Mouse (Mus musculus) kidney, postnatal 0 days (tissue): ENCODE data around the gene Micu1. TPM values are rescaled to one million over a fixed set of nuclear protein-coding genes. Genes with fewer than 3 reads are reported as not detected.

Source experiments
- ATAC-seq: fragments of 200-750 bp; cut with Nextera tagmentation; replicated peaks from 2 replicates; pipeline ENCODE4 v1.8.0; 2017; ENCODE audit warnings: low read depth, moderate number of reproducible peaks, moderate TSS enrichment, moderate library complexity; ENCODE audit not compliant: low FRiP score
- DNase-seq: peaks from one replicate; pipeline ENCODE4 v3.0.0-alpha.2; 2016; ENCODE audit warnings: low spot score
- H3K27ac ChIP-seq: fragments of 300-500 bp; sonication (generic); 2 replicates; pipeline ENCODE4 v1.5.1; 2014; ENCODE audit warnings: mild to moderate bottlenecking
- H3K27me3 ChIP-seq: fragments of 300-500 bp; sonication (generic); 2 replicates; pipeline ENCODE4 v1.6.1; 2014; ENCODE audit warnings: low read length, mixed read lengths; ENCODE audit not compliant: insufficient read depth
- H3K36me3 ChIP-seq: fragments of 300-500 bp; sonication (generic); 2 replicates; pipeline ENCODE4 v1.6.1; 2014; ENCODE audit warnings: low read length, mixed read lengths; ENCODE audit not compliant: insufficient read depth
- H3K4me1 ChIP-seq: fragments of 300-500 bp; sonication (generic); replicated peaks from 2 replicates; pipeline ENCODE4 v1.6.1; 2014; ENCODE audit warnings: antibody characterized with exemption, low read length, mixed read lengths; ENCODE audit not compliant: insufficient read depth
- H3K4me2 ChIP-seq: fragments of 300-500 bp; sonication (generic); 2 replicates; pipeline ENCODE4 v1.6.1; 2014; ENCODE audit warnings: mild to moderate bottlenecking, low read length, moderate library complexity, mixed read lengths
- H3K4me3 ChIP-seq: fragments of 300-500 bp; sonication (generic); replicated peaks from 2 replicates; pipeline ENCODE4 v1.5.1; 2014; ENCODE audit warnings: low read depth, low read length
- H3K9ac ChIP-seq: fragments of 300-500 bp; sonication (generic); 2 replicates; pipeline ENCODE4 v1.6.1; 2014; ENCODE audit warnings: low read depth, low read length
- H3K9me3 ChIP-seq: fragments of 300-500 bp; sonication (generic); replicated peaks from 2 replicates; pipeline ENCODE4 v1.6.1; 2016; ENCODE audit warnings: low read length, inconsistent platforms, mixed read lengths
- CTCF ChIP-seq: IDR thresholded peaks from 2 replicates; pipeline ENCODE4 v1.5.1; 2016; ENCODE audit warnings: antibody characterized with exemption, low read depth, mild to moderate bottlenecking, moderate library complexity
- WGBS: fragments of 180-500 bp; shearing (Covaris S2); extraction: QIAGEN DNeasy Blood & Tissue Kit; methylation state at CpG from one replicate; pipeline ENCODE4 v1.1.7; 2014; 5-methylcytosine and 5-hydroxymethylcytosine counted together
- polyA plus RNA-seq: library from polyadenylated mRNA; unstranded; fragments of >200 nt; fragmentation: Nextera tagmentation; extraction: Ambion mirVana; gene quantifications from 2 replicates; pipeline ENCODE4 v1.2.1, GENCODE M21; 2015

Micu1 gene
- polyA plus RNA-seq, 1 experiment from 2014 or later, result 60.9 TPM

DNA sequence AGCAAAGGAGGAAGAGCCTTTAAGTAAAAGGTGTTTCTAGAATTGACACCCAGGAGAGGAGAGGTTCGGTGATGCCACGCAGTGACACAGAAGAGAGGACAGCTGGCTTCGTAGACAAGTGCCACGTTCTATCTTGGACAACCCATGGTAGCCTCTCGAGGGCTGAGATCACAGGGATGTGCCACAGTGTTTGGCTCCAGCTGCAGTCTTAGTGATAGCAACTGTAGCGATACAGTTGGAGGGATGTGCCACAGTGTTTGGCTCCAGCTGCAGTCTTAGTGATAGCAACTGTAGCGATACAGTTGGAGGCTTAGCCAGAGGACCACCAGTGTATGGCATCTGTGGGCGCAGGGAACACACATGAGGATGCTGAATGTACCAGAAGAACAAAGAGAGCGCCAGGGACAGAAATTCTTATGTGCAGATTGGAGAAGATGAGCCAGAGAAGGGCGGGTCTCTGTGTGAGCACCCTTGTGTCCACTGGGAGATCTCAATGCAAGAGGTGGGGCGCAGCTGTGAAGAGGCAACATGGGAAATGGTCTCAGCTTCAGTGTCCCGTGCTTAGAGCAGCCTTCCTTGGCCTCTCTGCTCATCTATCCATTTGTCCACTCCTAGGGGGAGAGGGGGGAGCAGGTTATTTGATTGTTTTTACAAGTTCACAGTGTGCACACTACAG is 98.7 kb downstream of the Micu1 start:
- no peak overlapping the region for H3K4me3 ChIP-seq
- no peaks in the 10 kb centered on the region for H3K9me3 ChIP-seq
- no peak for DNase-seq
- no peak for TF ChIP-seq CTCF
- H3K4me2 ChIP-seq, result no peak overlapping the region
- no peak overlapping the region for H3K27ac ChIP-seq
- no peak for ATAC-seq
- WGBS, result 82% methylated on average over 12 of the region's 12 CpGs
- H3K9ac ChIP-seq, result no peak overlapping the region
- no peaks in the 10 kb centered on the region for H3K27me3 ChIP-seq
- H3K4me1 ChIP-seq, result peaks cover 9% of the 10 kb centered on the region
- H3K36me3 ChIP-seq, result no peaks in the 10 kb centered on the region

DNA sequence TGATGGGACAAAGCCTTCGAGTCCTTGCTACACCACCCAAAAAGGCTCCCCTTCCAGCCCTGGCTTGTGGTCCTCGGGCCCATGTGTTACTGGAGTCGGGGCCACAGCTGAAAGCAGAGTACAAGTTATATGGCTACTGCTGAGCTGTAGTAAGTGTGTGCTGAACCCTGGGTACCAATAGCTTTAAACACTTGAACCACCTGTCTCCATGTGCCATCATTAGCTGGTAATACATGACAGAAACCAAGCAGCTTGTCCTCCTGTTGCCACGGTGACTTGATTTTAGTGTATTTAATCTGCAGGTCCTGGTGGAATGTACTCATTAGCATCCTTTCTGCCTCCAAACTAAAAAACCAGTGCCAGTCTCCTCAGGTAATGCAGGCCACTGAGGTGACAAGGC is 106.4 kb downstream of the Micu1 start:
- Histone ChIP-seq H3K4me3 (no peak overlapping the region), H3K27me3 (no peaks in the 10 kb centered on the region), H3K4me2 (no peak overlapping the region), H3K36me3 (no peaks in the 10 kb centered on the region), H3K27ac (no peak overlapping the region), H3K4me1 (no peaks in the 10 kb centered on the region), H3K9ac (no peak overlapping the region), H3K9me3 (no peaks in the 10 kb centered on the region)
- 88% methylated on average over 4 of the region's 4 CpGs for WGBS
- ATAC-seq (no peak), DNase-seq (no peak)
- no peak for TF ChIP-seq CTCF

DNA sequence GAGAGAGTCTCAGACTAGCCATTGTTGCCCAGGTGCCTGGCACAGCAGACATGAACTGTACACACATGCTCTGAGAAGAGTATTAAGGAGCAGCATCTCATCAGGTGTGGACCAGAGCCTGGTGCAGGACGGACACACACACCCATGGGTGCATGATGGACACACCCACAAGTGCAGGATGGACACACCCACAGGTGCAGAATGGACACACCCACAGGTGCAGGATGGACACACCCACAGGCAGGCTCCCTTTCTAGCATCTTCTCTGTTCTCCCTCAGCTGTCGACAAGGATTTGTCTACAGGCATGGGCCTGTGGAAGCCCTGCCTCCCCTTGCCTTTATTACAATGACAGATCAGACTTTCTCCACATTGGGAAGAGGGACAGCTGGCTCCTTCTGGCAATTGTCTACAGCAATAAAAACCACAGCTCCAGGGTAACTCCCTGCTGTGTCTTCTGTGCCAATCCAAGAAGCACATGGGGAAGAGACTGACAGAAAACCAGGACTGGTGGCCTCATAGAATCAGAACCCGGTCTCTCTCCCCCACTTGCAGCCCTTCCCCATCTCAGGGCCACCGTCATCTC is 107.8 kb downstream of the Micu1 start:
- peak; percentile 26 for DNase-seq
- no peak overlapping the region for H3K4me2 ChIP-seq
- no peak for TF ChIP-seq CTCF
- H3K9me3 ChIP-seq, result no peaks in the 10 kb centered on the region
- H3K4me1 ChIP-seq, result no peaks in the 10 kb centered on the region
- no peak for ATAC-seq
- no peak overlapping the region for H3K4me3 ChIP-seq
- no peaks in the 10 kb centered on the region for H3K27me3 ChIP-seq
- no peaks in the 10 kb centered on the region for H3K36me3 ChIP-seq
- 65% methylated on average over 4 of the region's 4 CpGs for WGBS
- H3K27ac ChIP-seq, result no peak overlapping the region
- no peak overlapping the region for H3K9ac ChIP-seq

DNA sequence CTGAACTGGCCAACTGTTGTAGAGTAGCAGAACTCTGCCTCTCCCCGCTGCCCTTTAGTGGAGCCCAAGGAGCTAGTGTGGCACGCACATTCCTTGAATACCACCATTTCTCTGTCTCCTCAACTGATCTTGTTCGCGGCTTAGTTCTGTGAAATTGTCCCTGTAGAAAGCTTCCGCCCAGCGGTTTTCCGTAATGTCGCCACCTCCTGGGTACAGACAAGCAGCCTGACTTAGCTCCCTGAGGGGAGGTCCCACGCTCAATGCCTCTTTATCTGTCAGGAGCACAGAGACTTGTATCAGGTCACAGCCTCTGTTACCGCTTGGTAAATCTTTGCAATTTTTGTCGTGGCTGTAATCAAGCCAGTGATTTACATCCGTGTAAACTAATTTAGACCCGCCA is 110.7 kb downstream of the Micu1 start:
- no peaks in the 10 kb centered on the region for H3K9me3 ChIP-seq
- no peaks in the 10 kb centered on the region for H3K36me3 ChIP-seq
- no peaks in the 10 kb centered on the region for H3K27me3 ChIP-seq
- no peak overlapping the region for H3K27ac ChIP-seq
- no peak overlapping the region for H3K4me2 ChIP-seq
- DNase-seq (peak; percentile 76), ATAC-seq (peak; percentile 30; the same call in 1 of the 2 replicates)
- peak; percentile 67 for TF ChIP-seq CTCF
- no peak overlapping the region for H3K9ac ChIP-seq
- H3K4me3 ChIP-seq, result no peak overlapping the region
- H3K4me1 ChIP-seq, result no peaks in the 10 kb centered on the region
- 28% methylated on average over 13 of the region's 13 CpGs for WGBS

DNA sequence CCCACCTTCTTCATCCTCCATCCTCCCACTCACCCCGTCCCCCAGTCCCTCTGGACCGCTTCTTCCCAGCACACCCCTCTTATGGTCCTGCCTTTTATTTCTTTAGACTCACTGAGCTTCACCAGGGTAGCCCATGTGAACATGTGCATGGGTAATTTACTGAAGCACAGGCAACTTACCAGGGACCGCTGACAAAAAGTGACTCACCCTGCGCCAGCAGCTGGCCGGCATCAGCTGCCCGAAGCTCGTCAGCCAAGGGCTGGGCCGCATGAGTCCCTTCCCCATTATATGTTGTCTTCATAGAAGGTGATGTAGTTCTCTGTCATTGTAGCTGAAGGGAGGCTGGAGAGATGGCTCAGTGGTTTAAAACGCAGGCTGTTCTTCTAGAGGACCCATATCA is 111.5 kb downstream of the Micu1 start:
- no peak overlapping the region for H3K4me2 ChIP-seq
- ATAC-seq, result no peak
- no peak overlapping the region for H3K27ac ChIP-seq
- WGBS, result 83% methylated on average over 9 of the region's 9 CpGs
- H3K4me3 ChIP-seq, result no peak overlapping the region
- no peak for DNase-seq
- no peaks in the 10 kb centered on the region for H3K9me3 ChIP-seq
- H3K36me3 ChIP-seq, result no peaks in the 10 kb centered on the region
- no peak for TF ChIP-seq CTCF
- H3K4me1 ChIP-seq, result no peaks in the 10 kb centered on the region
- H3K9ac ChIP-seq, result no peak overlapping the region
- no peaks in the 10 kb centered on the region for H3K27me3 ChIP-seq

DNA sequence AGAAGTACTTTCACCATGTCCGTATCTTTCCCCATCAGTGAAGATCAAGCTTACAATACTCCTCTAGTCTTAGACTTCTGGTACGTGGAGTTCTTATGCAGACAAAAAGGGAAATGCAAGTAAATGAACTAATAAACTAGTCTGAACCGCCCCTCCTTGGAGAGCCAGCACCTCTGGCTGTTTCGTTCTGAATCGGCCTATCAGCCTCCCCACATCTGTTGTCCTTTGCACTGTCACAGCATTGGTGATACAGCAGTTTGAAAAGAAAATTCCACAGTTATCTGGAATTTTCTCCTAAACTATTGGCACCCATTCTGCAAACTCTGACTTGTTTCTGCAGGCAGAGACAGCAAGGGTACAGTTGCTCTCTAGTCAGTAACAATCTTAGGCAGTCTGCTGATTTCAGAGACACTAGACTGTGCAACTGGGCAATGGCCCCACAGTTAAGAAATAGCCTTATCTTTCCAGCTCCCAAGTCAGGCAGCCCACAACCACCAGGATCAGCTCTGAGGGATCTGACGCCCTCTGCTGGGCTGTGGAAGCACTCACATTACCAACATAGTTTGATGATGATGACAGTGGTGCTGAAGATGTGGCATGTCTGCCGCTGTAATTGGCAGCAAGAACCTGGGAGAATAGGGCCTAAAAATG is 112.4 kb downstream of the Micu1 start:
- no peak overlapping the region for H3K9ac ChIP-seq
- 76% methylated on average over 7 of the region's 7 CpGs for WGBS
- H3K36me3 ChIP-seq, result no peaks in the 10 kb centered on the region

More for the DNA sequence above, 112.4 kb downstream of the Micu1 start:
- ATAC-seq (no peak), DNase-seq (peak; percentile 63)
- Histone ChIP-seq H3K27ac (no peak overlapping the region), H3K9me3 (no peaks in the 10 kb centered on the region), H3K27me3 (no peaks in the 10 kb centered on the region), H3K4me2 (no peak overlapping the region), H3K4me3 (no peak overlapping the region), H3K4me1 (no peaks in the 10 kb centered on the region)
- TF ChIP-seq CTCF, result peak; percentile 76
